Mouse (Mus musculus): ENCODE data around the gene Prelid3b. TPM values are rescaled to one million over a fixed set of nuclear protein-coding genes. Genes with fewer than 3 reads are reported as not detected.

Gene Prelid3b
- polyA plus RNA-seq, 1 experiment = 46.1 TPM

- Histone ChIP-seq H3K27me3 (ENCODE audit: control insufficient read depth, insufficient read depth, low read length) (no peaks in the 10 kb centered on the region), H3K27ac (ENCODE audit: control insufficient read depth, insufficient read depth, low read depth, low read length) (no peak overlapping the region), H3K4me3 (ENCODE audit: control insufficient read depth, low read depth, low read length) (no peak overlapping the region), H3K4me1 (ENCODE audit: control insufficient read depth, insufficient read depth, low read length) (peaks cover 8% of the 10 kb centered on the region), H3K36me3 (ENCODE audit: control insufficient read depth, insufficient read depth, low read length) (no peaks in the 10 kb centered on the region)
- TF ChIP-seq POLR2A (IDR thresholded peaks at IDR 0.05; ENCODE audit: control insufficient read depth, low read depth, low read length) = no peak
- no peak for TF ChIP-seq CTCF (IDR thresholded peaks at IDR 0.05; ENCODE audit: control insufficient read depth, insufficient read depth, insufficient replicate concordance, low read depth, low read length)
Observed at GRCm38 (mm10) chr2:174443046-174443445, 29.8 kb downstream of the Prelid3b start.

GRCm38 (mm10) chr2:174442460-174442859 lies 30.4 kb downstream of the Prelid3b start:
- Histone ChIP-seq H3K4me3 (ENCODE audit: control insufficient read depth, low read depth, low read length) (no peak overlapping the region), H3K27me3 (ENCODE audit: control insufficient read depth, insufficient read depth, low read length) (no peaks in the 10 kb centered on the region), H3K4me1 (ENCODE audit: control insufficient read depth, insufficient read depth, low read length) (peaks cover 9% of the 10 kb centered on the region), H3K36me3 (ENCODE audit: control insufficient read depth, insufficient read depth, low read length) (no peaks in the 10 kb centered on the region), H3K27ac (ENCODE audit: control insufficient read depth, insufficient read depth, low read depth, low read length) (no peak overlapping the region)
- TF ChIP-seq CTCF (IDR thresholded peaks at IDR 0.05; ENCODE audit: control insufficient read depth, insufficient read depth, insufficient replicate concordance, low read depth, low read length) = no peak
- no peak for TF ChIP-seq POLR2A (IDR thresholded peaks at IDR 0.05; ENCODE audit: control insufficient read depth, low read depth, low read length)

GRCm38 (mm10) chr2:174441898-174442297 lies 31.0 kb downstream of the Prelid3b start:
- no peak overlapping the region for H3K4me3 ChIP-seq (ENCODE audit: control insufficient read depth, low read depth, low read length)
- H3K27me3 ChIP-seq (ENCODE audit: control insufficient read depth, insufficient read depth, low read length) = no peaks in the 10 kb centered on the region
- no peaks in the 10 kb centered on the region for H3K36me3 ChIP-seq (ENCODE audit: control insufficient read depth, insufficient read depth, low read length)
- peaks cover 9% of the 10 kb centered on the region for H3K4me1 ChIP-seq (ENCODE audit: control insufficient read depth, insufficient read depth, low read length)
- no peak for TF ChIP-seq CTCF (IDR thresholded peaks at IDR 0.05; ENCODE audit: control insufficient read depth, insufficient read depth, insufficient replicate concordance, low read depth, low read length)
- TF ChIP-seq POLR2A (IDR thresholded peaks at IDR 0.05; ENCODE audit: control insufficient read depth, low read depth, low read length) = no peak
- no peak overlapping the region for H3K27ac ChIP-seq (ENCODE audit: control insufficient read depth, insufficient read depth, low read depth, low read length)

- peaks cover 9% of the 10 kb centered on the region for H3K4me1 ChIP-seq (ENCODE audit: control insufficient read depth, insufficient read depth, low read length)
- TF ChIP-seq CTCF (IDR thresholded peaks at IDR 0.05; ENCODE audit: control insufficient read depth, insufficient read depth, insufficient replicate concordance, low read depth, low read length) (no peak), POLR2A (IDR thresholded peaks at IDR 0.05; ENCODE audit: control insufficient read depth, low read depth, low read length) (no peak)
- H3K27ac ChIP-seq (ENCODE audit: control insufficient read depth, insufficient read depth, low read depth, low read length) = no peak overlapping the region
- no peaks in the 10 kb centered on the region for H3K27me3 ChIP-seq (ENCODE audit: control insufficient read depth, insufficient read depth, low read length)
- no peaks in the 10 kb centered on the region for H3K36me3 ChIP-seq (ENCODE audit: control insufficient read depth, insufficient read depth, low read length)
- H3K4me3 ChIP-seq (ENCODE audit: control insufficient read depth, low read depth, low read length) = no peak overlapping the region
Observed at GRCm38 (mm10) chr2:174439961-174440360, 32.9 kb downstream of the Prelid3b start.

GRCm38 (mm10) chr2:174439450-174439838 lies 33.4 kb downstream of the Prelid3b start:
- Histone ChIP-seq H3K27me3 (ENCODE audit: control insufficient read depth, insufficient read depth, low read length) (no peaks in the 10 kb centered on the region), H3K27ac (ENCODE audit: control insufficient read depth, insufficient read depth, low read depth, low read length) (no peak overlapping the region), H3K4me3 (ENCODE audit: control insufficient read depth, low read depth, low read length) (no peak overlapping the region), H3K36me3 (ENCODE audit: control insufficient read depth, insufficient read depth, low read length) (no peaks in the 10 kb centered on the region), H3K4me1 (ENCODE audit: control insufficient read depth, insufficient read depth, low read length) (peaks cover 9% of the 10 kb centered on the region)
- TF ChIP-seq CTCF (IDR thresholded peaks at IDR 0.05; ENCODE audit: control insufficient read depth, insufficient read depth, insufficient replicate concordance, low read depth, low read length) (no peak), POLR2A (IDR thresholded peaks at IDR 0.05; ENCODE audit: control insufficient read depth, low read depth, low read length) (no peak)

GRCm38 (mm10) chr2:174438737-174439449 lies 34.0 kb downstream of the Prelid3b start, which contains the start of gene Ctsz:
Gene Ctsz, minus strand, starts transcription at chr2:174439039.
- H3K27ac ChIP-seq (ENCODE audit: control insufficient read depth, insufficient read depth, low read depth, low read length) = no peak within 1 kb of the TSS
- no peak for TF ChIP-seq POLR2A (IDR thresholded peaks at IDR 0.05; ENCODE audit: control insufficient read depth, low read depth, low read length)
- TF ChIP-seq CTCF (IDR thresholded peaks at IDR 0.05; ENCODE audit: control insufficient read depth, insufficient read depth, insufficient replicate concordance, low read depth, low read length) = no peak
- H3K4me3 ChIP-seq (ENCODE audit: control insufficient read depth, low read depth, low read length) = peak within 1 kb of the TSS; percentile 75
- H3K27me3 ChIP-seq (ENCODE audit: control insufficient read depth, insufficient read depth, low read length) = no peaks in the 10 kb centered on the region
- H3K36me3 ChIP-seq (ENCODE audit: control insufficient read depth, insufficient read depth, low read length) = no peaks in the 10 kb centered on the region
- H3K4me1 ChIP-seq (ENCODE audit: control insufficient read depth, insufficient read depth, low read length) = peaks cover 9% of the 10 kb centered on the region

GRCm38 (mm10) chr2:174438181-174438580 lies 34.7 kb downstream of the Prelid3b start:
- Histone ChIP-seq H3K4me3 (ENCODE audit: control insufficient read depth, low read depth, low read length) (peak overlapping the region; percentile 75; the same call in 1 of the 2 replicates), H3K4me1 (ENCODE audit: control insufficient read depth, insufficient read depth, low read length) (peaks cover 9% of the 10 kb centered on the region), H3K27me3 (ENCODE audit: control insufficient read depth, insufficient read depth, low read length) (no peaks in the 10 kb centered on the region), H3K36me3 (ENCODE audit: control insufficient read depth, insufficient read depth, low read length) (no peaks in the 10 kb centered on the region), H3K27ac (ENCODE audit: control insufficient read depth, insufficient read depth, low read depth, low read length) (no peak overlapping the region)
- no peak for TF ChIP-seq CTCF (IDR thresholded peaks at IDR 0.05; ENCODE audit: control insufficient read depth, insufficient read depth, insufficient replicate concordance, low read depth, low read length)
- no peak for TF ChIP-seq POLR2A (IDR thresholded peaks at IDR 0.05; ENCODE audit: control insufficient read depth, low read depth, low read length)
